Mouse (Mus musculus): Measurements from ENCODE around the gene Slc11a2. TPM values are rescaled to one million over a fixed set of nuclear protein-coding genes. Genes with fewer than 3 reads are reported as not detected.
A peak's percentile ranks its signal among the peaks of the same experiment; 100 is the strongest.
"Not testable (repeated sequence)": the region's sequence is repeated elsewhere in the genome, so short reads cannot be mapped to it uniquely, and the experiment has no call there.

Gene Slc11a2
- total RNA-seq, 2 experiments from 2014 or later = 18.3 to 20.1 TPM

GRCm38 (mm10) chr15:100375066-100375465, 49.8 kb downstream of the Slc11a2 start:
- ATAC-seq (replicated peaks; ENCODE audit: low FRiP score, poor library complexity, severe bottlenecking) = peak; percentile 58; the same call in 1 of the 2 replicates

- ATAC-seq (replicated peaks; ENCODE audit: low FRiP score, poor library complexity, severe bottlenecking) = no peak
These were observed 57.8 kb downstream of the Slc11a2 start for GRCm38 (mm10) chr15:100367119-100367518.

GRCm38 (mm10) chr15:100365967-100366366, 58.9 kb downstream of the Slc11a2 start:
- ATAC-seq (replicated peaks; ENCODE audit: low FRiP score, poor library complexity, severe bottlenecking) = not testable (repeated sequence)

GRCm38 (mm10) chr15:100364242-100364641, 60.6 kb downstream of the Slc11a2 start, which contains the start of gene Higd1c:
Gene Higd1c, plus strand, starts transcription at chr15:100364542.
- no peak for ATAC-seq (replicated peaks; ENCODE audit: low FRiP score, poor library complexity, severe bottlenecking)

- ATAC-seq (replicated peaks; ENCODE audit: low FRiP score, poor library complexity, severe bottlenecking) = no peak
These were observed 69.0 kb downstream of the Slc11a2 start for GRCm38 (mm10) chr15:100355876-100356275.

GRCm38 (mm10) chr15:100353399-100353798, 71.5 kb downstream of the Slc11a2 start:
- peak; percentile 64 for ATAC-seq (replicated peaks; ENCODE audit: low FRiP score, poor library complexity, severe bottlenecking)

GRCm38 (mm10) chr15:100352711-100353250, 72.1 kb downstream of the Slc11a2 start, which contains the start of the genes Methig1 and Mettl7a2:
Gene Methig1, plus strand, starts transcription at chr15:100353149.
Gene Mettl7a2, plus strand, starts transcription at chr15:100353200.
- no peak for ATAC-seq (replicated peaks; ENCODE audit: low FRiP score, poor library complexity, severe bottlenecking)

GRCm38 (mm10) chr15:100351501-100352060, 73.3 kb downstream of the Slc11a2 start:
- no peak for ATAC-seq (replicated peaks; ENCODE audit: low FRiP score, poor library complexity, severe bottlenecking)

- no peak for ATAC-seq (replicated peaks; ENCODE audit: low FRiP score, poor library complexity, severe bottlenecking)
These were observed 75.4 kb downstream of the Slc11a2 start for GRCm38 (mm10) chr15:100349496-100349895.

- no peak for ATAC-seq (replicated peaks; ENCODE audit: low FRiP score, poor library complexity, severe bottlenecking)
These were observed 78.1 kb downstream of the Slc11a2 start for GRCm38 (mm10) chr15:100346761-100347160.

- ATAC-seq (replicated peaks; ENCODE audit: low FRiP score, poor library complexity, severe bottlenecking) = no peak
These were observed 79.4 kb downstream of the Slc11a2 start for GRCm38 (mm10) chr15:100345484-100345883.

- ATAC-seq (replicated peaks; ENCODE audit: low FRiP score, poor library complexity, severe bottlenecking) = not testable (repeated sequence)
These were observed 83.4 kb downstream of the Slc11a2 start for GRCm38 (mm10) chr15:100341314-100341980.

Other genes starting within 250 kb of the Slc11a2 start
- gene Atf1, start 197.3 kb downstream of the Slc11a2 start, total RNA-seq (2015; ENCODE audit: low replicate concordance) = 32.9 and 33.6 TPM in 2 replicates
- 64.8 and 87.7 TPM in 2 replicates for gene Atf1, start 197.3 kb downstream of the Slc11a2 start, total RNA-seq (2017; ENCODE audit: low replicate concordance)
- not detected in 2 replicates for gene Tmprss12, start 144.2 kb downstream of the Slc11a2 start, total RNA-seq (2015; ENCODE audit: low replicate concordance)
- gene Tmprss12, start 144.2 kb downstream of the Slc11a2 start, total RNA-seq (2017; ENCODE audit: low replicate concordance) = not detected in 2 replicates
- 95.7 and 125 TPM in 2 replicates for gene Mettl7a1, start 120.9 kb downstream of the Slc11a2 start, total RNA-seq (2015; ENCODE audit: low replicate concordance)
- 255 and 340 TPM in 2 replicates for gene Mettl7a1, start 120.9 kb downstream of the Slc11a2 start, total RNA-seq (2017; ENCODE audit: low replicate concordance)
- gene Mettl7a3, start 90.1 kb downstream of the Slc11a2 start, total RNA-seq (2015; ENCODE audit: low replicate concordance) = not detected in 2 replicates
- gene Mettl7a3, start 90.1 kb downstream of the Slc11a2 start, total RNA-seq (2017; ENCODE audit: low replicate concordance) = 0.42 TPM in 1 of 2 replicates, not detected in the other
- not detected in 2 replicates for gene Methig1, start 71.9 kb downstream of the Slc11a2 start, total RNA-seq (2015; ENCODE audit: low replicate concordance)
- gene Methig1, start 71.9 kb downstream of the Slc11a2 start, total RNA-seq (2017; ENCODE audit: low replicate concordance) = not detected in 2 replicates
- gene Mettl7a2, start 71.9 kb downstream of the Slc11a2 start, total RNA-seq (2015; ENCODE audit: low replicate concordance) = not detected in 2 replicates
- 0.56 TPM in 1 of 2 replicates, not detected in the other for gene Mettl7a2, start 71.9 kb downstream of the Slc11a2 start, total RNA-seq (2017; ENCODE audit: low replicate concordance)
- not detected in 2 replicates for gene Higd1c, start 60.5 kb downstream of the Slc11a2 start, total RNA-seq (2015; ENCODE audit: low replicate concordance)
- not detected in 2 replicates for gene Higd1c, start 60.5 kb downstream of the Slc11a2 start, total RNA-seq (2017; ENCODE audit: low replicate concordance)
- gene Gm5475, start 2.9 kb downstream of the Slc11a2 start, total RNA-seq (2015; ENCODE audit: low replicate concordance) = not detected in 2 replicates
- not detected in 2 replicates for gene Gm5475, start 2.9 kb downstream of the Slc11a2 start, total RNA-seq (2017; ENCODE audit: low replicate concordance)
- gene Letmd1, start 44.0 kb upstream of the Slc11a2 start, total RNA-seq (2015; ENCODE audit: low replicate concordance) = 4.4 and 4.8 TPM in 2 replicates
- 2.5 and 3.7 TPM in 2 replicates for gene Letmd1, start 44.0 kb upstream of the Slc11a2 start, total RNA-seq (2017; ENCODE audit: low replicate concordance)
- gene Csrnp2, start 70.4 kb upstream of the Slc11a2 start, total RNA-seq (2015; ENCODE audit: low replicate concordance) = 0.21 TPM in 1 of 2 replicates, not detected in the other
- 0.51 and 0.98 TPM in 2 replicates for gene Csrnp2, start 70.4 kb upstream of the Slc11a2 start, total RNA-seq (2017; ENCODE audit: low replicate concordance)
- 2.1 and 4.8 TPM in 2 replicates for gene Tfcp2, start 126.9 kb upstream of the Slc11a2 start, total RNA-seq (2015; ENCODE audit: low replicate concordance)
- gene Tfcp2, start 126.9 kb upstream of the Slc11a2 start, total RNA-seq (2017; ENCODE audit: low replicate concordance) = 7.8 and 13.7 TPM in 2 replicates
- 1.2 and 1.9 TPM in 2 replicates for gene Pou6f1, start 174.9 kb upstream of the Slc11a2 start, total RNA-seq (2015; ENCODE audit: low replicate concordance)
- 0.28 TPM in 1 of 2 replicates, not detected in the other for gene Pou6f1, start 174.9 kb upstream of the Slc11a2 start, total RNA-seq (2017; ENCODE audit: low replicate concordance)
- 183 and 206 TPM in 2 replicates for gene Dazap2, start 190.3 kb upstream of the Slc11a2 start, total RNA-seq (2015; ENCODE audit: low replicate concordance)
- 81.3 and 93.7 TPM in 2 replicates for gene Dazap2, start 190.3 kb upstream of the Slc11a2 start, total RNA-seq (2017; ENCODE audit: low replicate concordance)
- 3.8 and 4.8 TPM in 2 replicates for gene Smagp, start 211.9 kb upstream of the Slc11a2 start, total RNA-seq (2015; ENCODE audit: low replicate concordance)
- gene Smagp, start 211.9 kb upstream of the Slc11a2 start, total RNA-seq (2017; ENCODE audit: low replicate concordance) = 0.84 and 1.0 TPM in 2 replicates
- gene Bin2, start 244.5 kb upstream of the Slc11a2 start, total RNA-seq (2015; ENCODE audit: low replicate concordance) = 30.4 and 56.8 TPM in 2 replicates
- 32.1 and 37.9 TPM in 2 replicates for gene Bin2, start 244.5 kb upstream of the Slc11a2 start, total RNA-seq (2017; ENCODE audit: low replicate concordance)